Mouse (Mus musculus): ENCODE measurements around the gene Grem1.

Gene Grem1

GRCm38 (mm10) chr2:113765885-113766284 is 7.4 kb upstream of the Grem1 start:
- in situ Hi-C loops (cut with MboI, MseI), result loop anchor here (25.0 kb wide), 1 partner anchor 954 kb away; no protein-coding TSS in a partner anchor

- in situ Hi-C loops (cut with MboI, MseI), result loop anchor here (25.0 kb wide), 1 partner anchor 953 kb away; no protein-coding TSS in a partner anchor
These were observed 6.5 kb upstream of the Grem1 start for GRCm38 (mm10) chr2:113764968-113765367.

DNA sequence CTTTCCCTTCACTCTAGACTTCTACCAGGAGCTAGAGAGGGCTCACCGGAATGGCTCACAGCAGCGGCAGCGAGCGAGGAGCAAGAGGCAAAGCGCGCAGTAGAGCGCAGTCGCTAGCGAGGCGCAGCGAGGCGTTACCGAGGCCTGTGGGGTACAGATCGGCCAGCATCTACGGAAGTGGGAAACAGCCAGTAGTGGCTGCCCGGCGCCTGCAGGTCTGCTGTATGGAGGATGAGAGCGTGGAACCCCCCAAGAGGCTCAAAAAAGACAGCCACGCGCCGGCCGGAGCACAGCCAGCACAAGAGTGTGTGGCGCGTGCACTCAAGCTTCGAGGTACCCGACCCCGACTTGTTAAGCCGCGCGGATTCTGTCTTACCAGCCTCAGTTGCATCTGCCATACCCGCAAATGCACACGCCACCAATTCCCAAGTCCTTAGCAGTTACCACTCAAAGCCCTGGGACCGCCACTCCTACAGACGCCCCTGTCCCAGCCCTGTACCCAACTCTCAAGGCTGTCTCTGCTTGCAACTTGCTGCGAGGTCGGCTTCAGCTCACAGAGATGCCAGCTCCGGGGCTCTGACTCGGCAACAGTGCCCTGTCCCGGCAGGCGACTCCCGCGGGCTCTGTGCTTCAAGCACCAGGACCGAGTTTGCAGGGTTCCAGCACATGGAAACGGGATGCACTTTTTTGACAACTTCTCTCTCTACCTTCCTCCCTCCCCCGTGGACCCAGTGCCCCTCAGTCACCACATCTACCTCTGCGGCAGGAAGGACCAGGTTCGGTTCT is 728 bp downstream of the Grem1 start:
- in situ Hi-C loops (cut with MboI, MseI), result loop anchor here (25.0 kb wide), 1 partner anchor 945 kb away; no protein-coding TSS in a partner anchor

DNA sequence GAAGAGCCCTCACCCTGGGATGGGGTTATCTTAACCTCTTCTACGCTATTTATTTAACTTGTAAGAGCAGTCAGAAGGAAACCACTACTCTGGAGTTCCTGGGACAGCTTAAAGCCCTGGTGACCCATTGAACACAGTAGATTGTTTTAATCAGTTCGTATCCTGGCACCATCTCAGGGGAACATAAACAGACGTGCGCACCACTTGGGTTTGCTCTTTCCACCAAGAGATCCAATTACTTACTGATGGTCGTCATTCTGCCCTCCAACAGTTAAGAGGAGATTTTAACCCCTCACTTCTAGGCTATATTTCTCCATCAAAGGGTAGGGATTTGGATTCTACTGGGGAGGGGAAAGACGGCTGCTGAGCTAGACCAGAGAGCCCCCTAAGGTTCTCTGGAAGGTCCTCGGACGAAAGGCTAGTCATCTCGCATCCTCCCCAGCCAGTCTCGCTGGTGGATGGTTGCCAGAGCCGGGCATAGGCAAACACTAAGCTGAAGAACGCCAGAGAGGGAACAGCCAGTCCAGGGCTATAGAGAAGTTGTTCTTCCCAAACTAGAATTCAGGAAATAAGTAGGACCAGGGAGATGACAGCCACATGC is 1.4 kb downstream of the Grem1 start:
- in situ Hi-C loops (cut with MboI, MseI), result loop anchor here (25.0 kb wide), 1 partner anchor 945 kb away; no protein-coding TSS in a partner anchor

DNA sequence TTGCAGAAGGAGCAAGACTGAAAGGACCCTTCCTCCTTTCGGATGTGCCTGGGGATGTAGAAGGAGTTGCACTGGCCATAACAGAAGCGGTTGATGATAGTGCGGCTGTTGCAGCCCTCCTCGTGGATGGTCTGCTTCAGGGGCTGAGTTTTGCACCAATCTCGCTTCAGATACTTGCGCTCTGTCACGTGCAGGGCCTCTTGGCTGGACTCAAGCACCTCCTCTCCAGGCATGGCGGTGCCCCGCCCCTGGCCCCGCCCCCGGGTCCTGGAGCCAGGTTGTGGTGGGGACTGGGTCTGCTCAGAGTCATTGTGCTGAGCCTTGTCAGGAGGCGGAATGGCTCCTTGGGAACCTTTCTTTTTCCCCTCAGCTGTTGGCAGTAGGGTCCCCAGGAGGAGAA is 8.7 kb downstream of the Grem1 start:
- in situ Hi-C loops (cut with MboI, MseI), result loop anchor here (25.0 kb wide), 1 partner anchor 937 kb away; no protein-coding TSS in a partner anchor

DNA sequence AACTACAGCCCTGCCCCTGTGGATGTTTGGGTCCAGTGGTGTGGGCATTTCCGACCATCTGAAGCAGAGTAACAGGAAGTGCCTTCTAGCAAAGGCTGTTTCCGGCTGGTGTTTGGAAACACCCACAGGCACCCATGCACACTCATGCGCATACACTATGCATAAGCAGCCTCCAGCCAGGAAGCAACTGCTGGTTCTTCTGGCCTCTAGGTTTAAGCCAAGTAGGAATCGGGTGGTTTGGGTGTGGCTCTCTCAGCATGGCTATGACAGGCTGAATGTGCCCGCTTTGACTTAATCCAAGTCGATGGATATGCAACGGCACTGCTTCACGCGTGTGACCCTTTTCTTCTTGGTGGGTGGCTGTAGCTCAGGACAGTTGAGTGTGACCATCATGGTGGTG is 9.1 kb downstream of the Grem1 start:
- in situ Hi-C loops (cut with MboI, MseI), result no loop called here

DNA sequence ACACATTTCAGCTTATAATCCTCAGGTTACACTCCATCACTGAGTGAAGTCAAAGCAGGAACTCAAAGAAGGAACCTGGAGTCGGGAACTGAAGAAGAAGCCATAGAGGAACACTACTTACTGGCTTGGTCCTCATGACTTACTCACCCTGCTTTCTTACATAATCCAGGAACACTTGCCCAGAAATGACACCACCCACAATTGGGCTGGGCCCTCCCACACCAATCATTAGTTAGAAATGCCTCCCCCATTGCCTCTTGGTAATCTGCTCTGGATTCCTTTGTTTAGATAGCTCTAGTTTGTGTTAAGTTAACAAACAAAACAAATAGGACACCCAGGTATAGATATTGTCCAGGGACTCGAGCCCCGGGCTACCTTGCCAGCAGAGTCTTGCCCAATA is 29.9 kb downstream of the Grem1 start:
- in situ Hi-C loops (cut with MboI, MseI), result no loop called here

- in situ Hi-C loops (cut with MboI, MseI), result no loop called here
These were observed 43.6 kb downstream of the Grem1 start for GRCm38 (mm10) chr2:113714801-113715200.

- in situ Hi-C loops (cut with MboI, MseI), result no loop called here
These were observed 45.0 kb downstream of the Grem1 start for GRCm38 (mm10) chr2:113713406-113713805.

- in situ Hi-C loops (cut with MboI, MseI), result no loop called here
These were observed 50.9 kb downstream of the Grem1 start for GRCm38 (mm10) chr2:113707507-113707906.

DNA sequence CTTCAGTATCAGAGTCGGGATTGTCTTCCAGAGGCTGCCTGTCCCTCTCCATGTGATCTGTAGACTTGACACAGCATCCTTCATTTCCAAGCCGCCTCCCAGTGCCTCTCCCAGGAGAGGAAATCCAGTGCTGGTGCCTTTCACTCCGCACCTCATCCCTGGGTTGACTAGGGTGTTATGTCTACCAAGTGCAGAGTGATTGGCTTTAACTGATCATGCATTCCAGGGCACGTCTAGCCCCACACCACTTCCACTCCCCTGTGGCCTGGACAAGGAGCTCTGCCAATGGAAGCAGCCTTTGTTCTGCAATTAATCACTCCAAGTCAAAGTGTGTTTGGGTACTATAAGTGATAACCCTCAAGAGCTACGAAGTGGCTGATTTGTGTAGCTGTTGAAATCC is 56.9 kb downstream of the Grem1 start:
- in situ Hi-C loops (cut with MboI, MseI), result no loop called here

- in situ Hi-C loops (cut with MboI, MseI), result loop anchor here (25.0 kb wide), 1 partner anchor 1009 kb away; no protein-coding TSS in a partner anchor
These were observed 61.8 kb downstream of the Grem1 start for GRCm38 (mm10) chr2:113696647-113697046.

DNA sequence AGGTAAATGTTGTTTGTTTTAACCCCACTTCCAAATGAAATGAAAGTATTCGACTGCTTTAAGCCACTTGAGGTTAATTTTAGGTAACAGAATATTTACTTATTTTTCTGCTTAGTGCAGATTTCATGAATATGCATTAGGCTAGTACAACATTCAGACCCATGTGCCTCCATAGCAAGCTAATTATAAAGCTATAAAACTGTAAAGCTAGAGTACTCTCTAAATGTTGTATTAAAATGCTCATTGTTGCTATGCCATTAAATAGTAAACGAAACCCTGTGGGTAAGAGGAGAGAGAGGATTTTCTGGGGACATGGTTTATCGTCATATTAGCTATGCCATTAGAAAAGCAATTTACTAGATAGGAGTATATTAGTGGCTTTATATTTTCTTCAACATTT is 62.2 kb downstream of the Grem1 start:
- in situ Hi-C loops (cut with MboI, MseI), result loop anchor here (25.0 kb wide), 1 partner anchor 1009 kb away; no protein-coding TSS in a partner anchor
